Mouse (Mus musculus): ENCODE data around the gene 1700016C15Rik. TPM values are rescaled to one million over a fixed set of nuclear protein-coding genes. Genes with fewer than 3 reads are reported as not detected.
A peak's percentile ranks its signal among the peaks of the same experiment; 100 is the strongest.

The 1700016C15Rik gene
- polyA plus RNA-seq, 2 experiments from 2014 or later = 0.45 TPM; not detected in 1

DNA sequence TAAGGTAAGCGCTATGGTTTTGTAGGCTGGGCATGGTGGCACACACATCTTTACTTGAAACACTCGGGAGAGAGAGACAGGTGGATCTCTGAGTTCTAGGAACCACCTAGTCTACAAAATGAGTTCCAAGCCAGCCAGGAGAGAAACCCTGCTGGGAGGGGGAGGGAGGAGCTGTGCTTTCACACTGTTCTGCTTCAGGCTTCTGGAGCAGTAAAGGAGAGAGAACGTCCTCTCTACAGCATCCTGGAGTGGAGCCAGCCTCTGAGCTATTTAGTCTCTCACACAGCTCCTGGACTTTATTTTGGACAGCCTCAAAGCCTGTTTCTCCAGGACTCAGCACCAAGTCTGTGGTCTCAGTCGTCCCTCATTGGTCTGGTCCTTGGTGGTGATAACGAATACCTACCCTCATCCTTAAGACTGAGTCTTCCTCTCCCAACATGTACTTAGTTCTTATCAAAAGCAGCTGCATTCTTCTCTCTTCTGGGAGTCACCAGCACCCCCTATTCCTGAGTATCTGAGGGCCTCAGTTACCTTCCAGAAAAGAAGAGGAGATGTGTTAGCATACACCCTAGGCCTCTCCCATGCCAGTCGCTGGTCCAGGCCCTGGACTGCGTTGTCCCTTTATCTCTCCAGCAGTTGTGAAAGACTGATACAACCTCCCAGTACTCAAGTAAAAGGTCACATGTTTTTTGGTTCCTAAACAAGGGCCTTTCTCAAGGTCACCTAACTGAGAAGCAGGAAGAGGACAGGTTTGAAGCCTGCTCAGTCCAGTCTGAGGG is 12.4 kb upstream of the 1700016C15Rik start:
- no peak for ATAC-seq

DNA sequence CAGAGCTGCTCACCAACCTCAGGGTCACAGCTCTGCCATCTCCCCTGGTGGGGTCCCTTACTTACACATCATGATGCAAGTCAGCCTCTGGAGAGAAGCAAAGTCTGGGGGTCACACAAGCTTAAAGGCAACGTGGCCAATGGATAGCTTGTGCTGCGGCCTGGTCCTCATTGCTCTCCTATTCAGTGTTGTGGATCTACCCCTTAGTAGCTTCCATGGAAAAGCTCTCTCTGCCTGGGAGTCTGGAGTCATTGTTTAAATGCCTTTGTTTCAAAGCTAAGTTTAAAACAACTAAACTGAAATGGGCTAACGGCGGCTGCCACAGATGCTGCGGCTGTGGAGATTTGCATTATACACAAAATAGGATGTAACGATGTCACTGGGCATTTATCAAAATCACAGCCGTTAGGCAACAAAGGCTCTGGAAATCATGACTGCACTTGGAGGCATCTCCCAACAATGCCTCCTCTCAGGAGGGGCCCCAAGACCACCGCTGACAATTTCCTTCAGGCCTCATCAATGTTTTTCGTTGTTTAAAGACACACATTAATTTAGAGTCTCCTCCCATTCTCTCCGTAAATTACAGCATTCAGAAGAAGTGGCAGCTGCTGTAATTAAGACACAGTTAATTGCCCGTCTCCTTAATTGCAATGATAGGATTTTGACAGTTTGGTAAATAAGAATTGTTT is 11.1 kb upstream of the 1700016C15Rik start:
- no peak for ATAC-seq

DNA sequence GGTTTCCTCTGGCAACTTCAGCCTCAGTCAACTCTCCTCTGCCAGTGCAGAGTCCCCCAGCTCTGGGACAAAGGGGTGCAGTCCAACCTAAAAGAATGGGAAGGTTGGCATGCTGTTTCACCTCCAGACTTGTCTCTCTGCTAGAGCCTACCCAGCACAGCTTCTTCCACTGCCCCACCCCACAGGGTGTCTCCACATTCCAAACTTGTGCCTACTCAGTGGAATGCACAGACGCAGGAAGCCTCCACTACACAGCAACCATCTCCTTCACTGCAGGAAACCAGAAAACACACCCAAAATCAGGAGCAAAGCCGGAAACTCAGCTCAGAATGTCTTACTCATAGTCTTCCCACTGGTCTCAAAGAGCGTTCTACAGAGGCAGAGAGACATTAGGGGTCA is 10.6 kb upstream of the 1700016C15Rik start:
- ATAC-seq = no peak

DNA sequence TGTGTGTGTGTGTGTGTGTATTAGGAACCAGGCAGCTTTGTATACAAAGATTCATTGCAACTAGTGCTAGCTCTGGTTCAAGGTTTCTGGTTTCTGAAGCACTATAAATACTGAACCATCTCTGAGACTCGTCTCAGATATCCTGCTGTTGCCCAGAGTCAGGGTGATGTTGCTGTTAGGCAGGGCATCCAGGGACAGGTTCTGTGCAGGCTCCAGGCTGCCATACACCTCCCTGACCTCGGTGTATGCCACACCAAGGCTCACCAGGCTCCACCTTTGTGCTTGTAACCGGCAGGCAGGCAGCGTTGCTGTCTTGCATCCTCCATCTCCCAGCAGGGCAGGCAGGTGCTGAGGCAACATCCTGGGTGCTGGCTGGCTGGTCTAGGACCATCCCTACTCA is 5.8 kb upstream of the 1700016C15Rik start:
- no peak for ATAC-seq

DNA sequence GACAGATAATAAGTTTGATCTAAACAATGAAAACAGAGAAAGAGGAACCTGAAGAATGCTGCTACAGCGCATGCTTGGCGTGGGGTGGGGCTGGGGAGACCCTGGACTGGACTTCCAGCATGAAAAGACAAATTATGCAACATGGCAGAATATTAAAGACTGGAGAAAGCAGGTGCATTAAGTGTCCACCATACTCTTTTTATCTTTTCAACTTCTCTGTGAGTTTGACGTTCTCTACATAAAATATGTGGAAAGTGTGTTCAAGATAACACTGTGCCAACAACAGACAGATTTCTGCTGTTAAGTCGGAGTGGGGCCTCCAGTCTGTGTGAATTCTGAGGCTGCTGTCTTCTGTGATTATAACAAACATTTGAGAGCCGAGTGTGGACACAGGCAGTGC is 2.7 kb upstream of the 1700016C15Rik start:
- no peak for ATAC-seq

DNA sequence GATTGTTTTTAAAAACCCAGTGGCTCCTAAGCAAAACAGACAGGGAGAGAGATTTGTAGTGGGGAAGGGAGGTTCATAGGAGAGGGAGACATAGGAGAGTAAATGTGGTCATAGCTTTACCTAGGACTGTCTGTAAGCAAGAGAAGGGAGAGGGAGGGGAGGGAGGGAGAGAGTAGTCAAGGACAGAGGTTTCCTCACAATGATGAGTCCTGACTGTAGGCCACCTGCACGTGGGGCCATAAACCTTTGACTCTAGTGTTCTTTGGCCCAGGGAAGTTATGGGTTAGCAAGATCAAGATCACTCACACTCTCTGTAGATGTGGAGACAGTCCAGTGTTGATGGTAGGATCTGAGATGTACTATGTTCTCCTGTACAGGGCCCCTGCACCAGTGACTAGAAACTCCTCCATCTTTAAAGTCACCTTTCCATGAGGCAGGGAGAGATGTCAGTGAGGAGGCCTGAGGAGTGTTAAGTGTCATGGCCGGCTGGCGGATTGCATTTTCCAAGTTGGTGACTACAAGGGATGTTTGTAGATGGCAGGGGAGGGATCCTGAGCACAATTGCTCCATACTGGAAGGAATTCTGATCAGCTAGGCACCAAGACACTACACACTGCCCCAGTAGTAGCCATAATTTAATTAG is 1.6 kb upstream of the 1700016C15Rik start:
- no peak for ATAC-seq

DNA sequence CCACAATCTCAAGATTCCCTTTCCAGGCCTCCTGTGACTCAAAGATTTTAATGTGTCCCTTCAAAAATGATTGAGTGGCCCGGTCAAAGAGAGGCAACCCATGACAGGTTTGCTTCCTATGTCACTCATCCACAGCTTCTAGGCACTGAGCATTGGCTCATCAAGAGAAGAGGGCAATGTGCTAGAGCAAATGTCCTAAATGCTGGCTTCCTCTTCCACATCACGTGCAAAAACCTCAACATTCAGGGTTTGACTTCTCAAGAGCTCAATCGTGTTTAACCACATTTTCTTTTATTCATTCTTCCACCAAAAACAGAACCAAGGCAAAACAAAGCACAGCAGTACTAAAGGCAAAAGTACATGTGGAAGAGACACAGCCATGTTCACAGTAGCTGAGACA is 2.4 kb downstream of the 1700016C15Rik start:
- ATAC-seq = no peak

DNA sequence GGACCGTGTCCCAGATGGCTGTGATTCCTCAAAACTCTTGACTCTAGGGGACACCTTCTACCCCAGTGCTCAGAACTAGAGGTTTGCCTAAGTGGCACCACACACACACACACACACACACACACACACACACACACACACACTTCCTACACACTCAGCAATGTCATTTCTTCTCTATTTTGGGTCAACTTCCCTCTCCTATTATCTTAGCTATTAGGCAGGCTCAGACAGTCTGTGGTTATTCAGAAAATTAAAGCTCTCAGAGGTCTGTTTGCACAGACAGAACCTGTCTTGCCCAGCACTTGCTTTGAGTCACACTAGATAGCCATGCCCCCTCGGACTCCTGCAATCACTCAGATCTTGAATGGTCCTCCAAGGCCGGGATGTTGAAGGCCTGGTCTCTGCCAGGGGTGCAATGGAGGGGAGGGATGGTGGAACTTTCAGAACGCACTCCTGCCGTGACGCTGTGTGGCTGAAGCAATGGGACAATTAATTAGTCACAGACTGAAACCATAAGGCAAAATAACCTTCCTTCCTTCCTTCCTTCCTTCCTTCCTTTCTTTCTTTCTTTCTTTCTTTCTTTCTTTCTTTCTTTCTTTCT is 8.0 kb downstream of the 1700016C15Rik start:
- no peak for ATAC-seq

DNA sequence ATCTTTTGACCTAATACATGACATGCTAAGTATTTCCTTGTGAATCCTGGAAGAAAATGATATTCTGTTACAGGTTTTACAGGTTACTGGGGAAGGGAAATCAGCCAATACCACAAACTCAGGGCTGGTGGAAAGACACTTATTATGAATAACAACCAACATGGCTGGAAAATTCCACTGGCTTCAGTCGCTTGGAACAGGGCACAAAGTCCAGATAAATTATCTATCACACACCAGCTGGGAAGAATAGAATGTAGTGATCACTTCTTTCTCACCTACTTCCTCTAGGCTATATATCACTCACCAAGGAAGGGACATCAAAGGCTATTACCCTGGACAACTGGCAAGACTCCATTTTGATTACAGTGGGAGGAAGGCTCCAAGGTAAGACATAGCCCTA is 11.1 kb downstream of the 1700016C15Rik start:
- ATAC-seq = no peak

DNA sequence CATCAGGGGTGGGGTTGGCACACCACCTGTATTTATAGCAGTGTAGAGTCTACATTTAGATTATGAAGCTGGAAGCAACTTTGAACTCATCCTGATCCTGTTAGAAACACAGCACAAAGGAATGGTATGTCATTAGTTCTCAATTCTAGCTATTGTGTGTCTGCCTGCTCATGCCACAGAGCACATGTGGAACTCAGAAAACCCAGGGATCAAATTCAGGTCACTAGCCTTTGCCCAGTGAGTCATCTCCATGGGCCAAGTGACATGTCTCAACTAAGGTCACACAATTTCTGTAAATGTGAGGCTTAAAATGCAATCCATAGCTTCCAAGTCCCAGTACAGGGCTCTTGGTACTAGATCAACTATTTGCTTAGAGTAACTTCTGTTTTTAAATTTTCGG is 12.5 kb downstream of the 1700016C15Rik start:
- no peak for ATAC-seq

DNA sequence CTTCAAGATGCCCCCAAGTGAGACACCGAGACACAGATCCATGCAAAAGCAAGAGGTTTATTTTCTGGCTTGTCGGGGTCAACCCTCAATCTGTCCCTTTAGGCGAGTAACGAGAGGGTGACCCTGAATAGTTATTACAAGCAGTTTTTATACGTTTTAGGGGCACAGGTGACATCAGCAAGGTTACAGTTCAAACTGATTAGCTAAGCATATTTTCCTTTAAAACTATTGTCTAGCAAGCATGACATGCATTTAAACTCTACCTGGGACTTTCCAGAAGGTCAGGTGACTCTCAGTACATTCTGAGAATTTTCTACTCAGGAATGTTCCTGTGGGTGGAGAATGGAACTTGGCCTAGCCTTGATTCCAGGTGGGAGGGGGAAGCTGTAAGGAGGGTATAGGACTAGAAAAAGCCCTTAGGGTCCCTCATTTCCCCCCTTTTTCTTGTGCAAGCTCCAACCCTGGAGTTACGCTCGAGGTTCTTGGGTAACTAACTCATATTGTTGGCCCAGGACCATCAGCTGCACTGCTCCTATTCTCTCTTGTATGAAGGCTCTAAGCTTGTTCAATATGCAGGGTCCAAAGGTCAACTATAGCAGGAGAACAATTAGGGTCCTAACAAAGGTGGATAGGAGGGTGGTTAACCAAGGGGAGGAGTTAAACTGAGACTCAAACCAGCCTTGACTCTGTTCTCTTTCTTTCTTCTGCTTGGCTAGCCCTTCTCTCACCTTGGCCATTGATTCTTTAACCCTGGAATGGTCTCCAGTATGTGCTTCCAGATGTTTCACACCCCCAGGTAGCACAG is 15.1 kb downstream of the 1700016C15Rik start:
- no peak for ATAC-seq

DNA sequence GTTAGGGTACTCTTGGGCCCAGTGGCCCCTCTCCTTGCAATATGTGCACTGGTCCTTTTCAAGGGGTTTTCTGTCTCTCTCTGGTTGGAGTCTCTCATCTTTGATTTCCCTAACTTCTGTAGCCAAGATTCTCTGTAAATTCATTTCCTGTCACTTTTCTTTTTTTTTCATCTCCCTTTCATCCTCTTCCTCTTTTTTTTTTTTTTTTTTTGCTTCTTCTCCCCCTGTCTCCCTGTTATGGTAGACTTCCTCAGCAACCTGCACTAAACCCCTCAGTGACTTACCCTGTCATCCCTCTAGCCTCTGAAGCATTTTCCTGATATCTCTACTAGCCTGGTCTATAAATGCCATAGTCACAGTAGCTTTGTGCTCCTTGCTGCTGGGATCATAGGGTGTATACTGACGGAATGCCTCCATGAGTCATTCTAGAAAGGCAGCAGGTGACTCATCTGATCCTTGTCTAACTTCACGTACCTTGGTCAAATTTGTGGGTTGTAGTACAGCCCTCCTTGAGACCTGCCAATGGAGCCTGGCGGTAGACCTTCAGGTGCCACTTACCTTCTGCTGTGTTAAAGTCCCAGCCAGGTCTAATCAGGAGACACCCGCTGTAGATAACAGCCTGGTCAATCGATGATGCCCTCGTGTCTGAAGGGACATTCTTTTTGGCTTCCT is 18.4 kb downstream of the 1700016C15Rik start:
- no peak for ATAC-seq

DNA sequence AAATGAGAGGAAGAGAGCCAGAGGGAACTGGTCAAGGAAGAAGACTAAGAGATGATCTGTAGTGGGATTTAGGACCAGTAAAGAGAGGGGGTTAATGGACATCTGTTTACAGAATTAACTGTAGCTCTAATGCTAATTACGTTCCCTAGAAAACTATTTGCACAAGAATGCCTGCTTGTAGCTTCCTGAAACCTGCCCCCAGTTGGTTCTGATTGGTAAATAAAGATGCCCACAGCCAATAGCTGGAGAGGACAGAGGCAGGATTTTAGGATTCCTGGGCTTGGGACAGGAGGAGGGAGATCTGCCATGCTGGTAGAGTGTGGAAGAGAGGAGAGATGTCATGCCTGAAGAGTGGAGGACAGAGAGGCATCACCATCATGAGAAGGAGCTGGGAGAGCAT is 23.9 kb downstream of the 1700016C15Rik start:
- no peak for ATAC-seq

DNA sequence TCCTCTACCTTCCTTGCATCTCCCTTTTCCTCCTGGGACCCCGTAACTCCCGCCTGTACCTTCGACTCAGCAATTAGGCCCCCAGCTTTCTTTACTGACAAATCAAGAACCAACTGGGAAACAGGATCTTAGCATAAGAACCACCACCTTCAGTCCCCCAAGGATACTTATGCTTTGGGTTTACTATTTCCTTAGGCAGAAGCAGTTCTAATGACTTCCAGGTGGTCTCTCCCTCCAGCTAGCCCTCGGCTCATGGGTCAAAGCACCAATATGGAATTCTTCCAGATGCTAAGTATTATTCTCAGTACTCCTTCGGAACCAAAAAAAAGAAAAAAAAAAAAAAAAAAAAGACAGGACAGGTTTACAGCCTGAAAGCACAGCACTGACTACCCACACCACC is 27.6 kb downstream of the 1700016C15Rik start:
- ATAC-seq = no peak

DNA sequence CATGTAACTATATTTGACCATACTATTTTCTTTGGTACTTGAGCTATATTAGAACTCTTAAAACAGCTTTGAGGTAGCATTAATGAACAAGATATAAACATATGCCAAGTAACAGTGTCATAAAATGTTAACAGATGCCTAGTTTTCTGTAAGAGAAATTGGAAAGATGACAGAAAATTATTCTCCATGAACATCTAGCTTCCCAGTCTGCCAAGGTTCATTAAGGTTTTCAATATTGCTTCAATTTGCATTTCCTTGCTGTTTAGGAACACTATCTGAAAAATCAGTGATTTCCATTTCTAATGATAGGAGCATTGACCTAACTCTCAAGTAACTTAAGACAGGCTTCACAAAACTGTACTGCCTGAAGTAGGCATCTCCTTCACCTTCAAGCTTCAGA is 39.3 kb downstream of the 1700016C15Rik start:
- ATAC-seq = no peak

DNA sequence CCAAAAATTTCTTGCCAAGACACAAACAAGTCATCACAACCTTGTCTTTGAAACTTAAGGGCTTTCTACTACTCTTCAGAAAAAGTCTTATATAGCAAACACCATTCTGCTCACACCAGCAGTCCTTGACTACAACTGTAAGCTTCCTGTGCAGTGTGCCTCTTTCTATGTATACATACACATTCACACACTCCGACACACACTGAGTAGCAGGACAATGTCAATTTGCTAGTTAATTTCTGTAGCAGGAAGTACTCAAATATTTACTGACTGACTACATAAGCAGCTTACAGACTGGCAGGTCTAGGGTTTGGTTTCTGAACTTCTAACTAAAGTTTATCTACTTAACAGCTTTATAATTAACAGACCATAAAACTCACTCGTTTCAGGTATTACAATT is 47.8 kb downstream of the 1700016C15Rik start:
- ATAC-seq = no peak

DNA sequence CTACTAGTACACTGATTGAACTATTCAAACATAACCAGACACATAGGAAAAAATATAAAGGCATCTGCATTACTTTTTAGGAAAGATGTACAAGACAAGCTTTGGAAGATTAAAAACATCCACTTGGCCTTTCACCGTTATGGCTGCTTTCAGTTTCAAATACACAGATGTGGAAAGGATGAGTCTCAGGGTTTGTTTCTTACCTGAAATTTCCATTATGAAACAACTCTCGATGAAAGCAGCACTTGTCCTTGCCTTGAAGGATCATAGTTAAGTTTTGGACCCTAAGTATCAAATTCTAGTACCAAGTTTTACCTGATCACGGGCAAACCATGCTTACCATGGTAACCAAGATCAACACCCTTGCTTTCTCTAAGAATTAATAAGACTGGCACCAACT is 63.2 kb downstream of the 1700016C15Rik start:
- ATAC-seq = peak; percentile 11

DNA sequence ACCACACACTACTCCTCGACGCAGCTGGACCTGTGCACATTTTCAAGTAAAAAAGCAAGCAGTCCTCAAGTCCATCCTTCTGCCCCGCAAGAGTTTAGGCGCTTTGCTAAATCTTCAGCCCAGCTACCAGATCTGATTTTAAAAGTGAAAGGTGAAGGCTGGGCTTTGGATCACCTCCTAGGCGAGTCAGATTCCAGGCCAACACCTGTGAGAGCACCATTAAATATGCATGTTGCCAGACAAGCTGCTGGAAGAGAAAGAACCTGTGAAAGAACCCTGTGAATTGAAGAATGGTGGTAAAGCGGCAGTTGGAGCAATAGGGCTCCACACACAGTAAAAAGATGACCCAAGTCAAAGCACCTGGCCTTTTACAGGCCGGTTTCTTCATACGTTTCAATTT is 65.3 kb downstream of the 1700016C15Rik start:
- ATAC-seq = no peak

DNA sequence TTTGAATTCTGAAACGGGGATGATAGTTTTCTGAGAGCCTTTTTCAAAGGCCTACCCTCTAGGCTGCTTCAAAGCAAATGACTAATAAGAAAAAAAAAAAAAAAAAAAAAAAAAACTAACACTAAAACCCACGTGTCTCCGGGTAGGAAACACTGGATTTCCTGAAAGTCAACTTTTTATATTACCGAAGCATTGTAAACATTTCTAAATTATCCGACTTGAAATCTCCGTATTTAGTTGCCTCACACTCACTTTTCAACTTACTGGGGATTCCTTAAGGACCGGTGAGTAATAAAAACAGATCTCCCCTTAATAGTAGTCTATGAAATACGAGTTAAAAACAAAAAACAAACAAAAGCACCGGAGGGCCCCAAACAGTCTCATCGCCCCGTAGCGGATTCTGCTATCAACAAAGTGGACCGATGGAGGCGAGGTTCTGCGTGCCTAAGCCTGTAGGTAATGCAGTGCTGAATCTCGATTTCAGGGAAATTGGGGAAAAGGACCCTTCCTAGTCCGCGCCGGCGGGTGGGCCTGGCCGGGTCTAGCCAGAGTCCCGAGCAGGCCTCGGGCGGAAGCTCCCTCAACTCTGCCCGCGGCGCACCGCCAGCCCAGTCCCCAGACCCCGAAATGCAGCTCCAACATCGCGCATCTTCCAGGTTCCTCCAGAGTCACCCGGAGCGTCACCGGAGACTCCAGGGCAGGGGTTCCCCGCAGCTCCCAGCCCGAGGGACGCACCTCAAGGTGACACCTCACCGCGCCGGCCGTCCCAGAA is 66.0 kb downstream of the 1700016C15Rik start:
- ATAC-seq = peak; percentile 10

DNA sequence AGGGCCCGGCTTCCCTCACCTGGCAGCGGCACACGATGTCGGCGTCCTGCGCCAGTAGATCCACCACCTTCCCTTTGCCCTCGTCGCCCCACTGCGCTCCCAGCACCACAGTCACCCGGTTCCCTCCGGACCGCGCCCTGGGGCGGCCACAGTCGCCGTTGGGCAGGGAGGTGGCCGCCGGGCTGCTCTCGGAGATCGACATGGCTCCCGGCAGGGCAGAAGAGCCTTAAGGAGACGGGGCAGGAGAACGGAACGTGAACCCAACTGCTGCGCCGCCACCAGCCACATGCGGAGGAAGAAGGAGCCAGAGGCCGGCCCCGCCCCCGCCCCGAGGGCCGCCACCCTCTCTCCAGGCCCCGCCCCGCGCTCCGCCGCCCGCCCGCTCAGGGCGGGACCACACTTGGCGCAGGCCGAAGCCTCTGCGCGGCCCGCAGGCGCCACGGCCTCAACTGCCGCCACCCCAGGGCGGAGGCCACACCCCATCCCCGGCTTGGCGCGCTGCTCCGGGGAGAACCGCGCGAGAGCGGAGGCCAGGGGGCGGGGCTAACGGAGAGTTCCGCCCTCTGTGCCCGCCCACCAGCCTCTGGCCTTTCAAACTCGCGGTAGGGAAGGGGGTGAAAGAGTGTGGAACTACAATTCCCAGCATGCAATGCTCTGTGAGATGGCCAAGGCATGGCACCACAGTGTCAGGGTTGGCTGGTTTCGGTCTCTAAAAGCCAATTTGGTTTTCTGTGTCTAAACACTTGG is 66.8 kb downstream of the 1700016C15Rik start, which contains the start of gene Adss:
Gene Adss, minus strand, starts transcription at position 319 of the 747 bp plus-strand sequence.
- ATAC-seq = peak; percentile 85
